Mouse (Mus musculus) kidney, adult 2 months (tissue): Measurements from ENCODE around the gene Ksr2.

ENCODE experiments used
- CTCF ChIP-seq: fragments of 200-500 bp; conservative IDR thresholded peaks from 2 replicates; pipeline ENCODE4 v1.5.1; 2011; ENCODE audit warnings: low read depth, mild to moderate bottlenecking, control low read depth, low read length, moderate library complexity, mixed read lengths; ENCODE audit not compliant: insufficient read depth, insufficient read length
- POLR2A ChIP-seq: fragments of 200-500 bp; IDR thresholded peaks from one replicate; pipeline ENCODE4 v1.6.1; 2011; ENCODE audit warnings: low read depth, low read length, control low read depth

DNA sequence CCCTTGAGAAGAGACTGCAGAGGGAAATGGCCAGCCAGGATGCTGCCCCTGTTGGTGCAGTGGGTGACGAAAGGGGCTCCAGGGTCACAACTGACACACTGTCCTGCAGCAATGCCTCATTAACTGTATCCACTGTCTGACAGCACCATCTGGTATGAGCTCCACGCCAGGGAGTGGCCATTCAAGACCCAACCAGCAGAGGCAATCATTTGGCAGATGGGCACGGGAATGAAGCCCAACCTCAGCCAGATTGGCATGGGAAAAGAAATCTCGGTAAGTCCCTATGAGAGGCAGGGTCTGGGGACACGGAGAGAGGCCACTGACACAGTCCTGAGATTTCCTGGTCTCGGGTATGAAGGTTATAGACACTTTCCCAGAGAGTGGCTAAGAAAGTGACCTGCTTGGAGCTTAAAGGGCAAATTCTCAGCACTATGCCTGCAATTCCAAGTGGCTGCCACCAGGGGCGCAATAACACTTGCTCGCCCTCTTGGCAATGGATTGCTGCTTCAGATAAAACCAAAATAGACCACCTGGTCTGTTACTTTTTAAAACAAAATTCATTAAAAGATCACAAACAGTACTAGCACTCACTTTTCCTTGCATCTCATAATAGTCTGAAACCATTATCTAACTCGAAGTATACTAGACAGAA, 347.5 kb downstream of the Ksr2 start:
- TF ChIP-seq CTCF = peak; percentile 41; the same call in 1 of the 2 replicates
- TF ChIP-seq POLR2A = no peak
